Mouse (Mus musculus): Measurements from ENCODE around the gene Lyrm4. TPM values are rescaled to one million over a fixed set of nuclear protein-coding genes. Genes with fewer than 3 reads are reported as not detected.

Lyrm4 gene
- polyA plus RNA-seq, 1 experiment from 2014 or later = 46.4 TPM

GRCm38 (mm10) chr13:36111331-36111730 is 6.0 kb downstream of the Lyrm4 start:
- H3K9ac ChIP-seq (replicated peaks; ENCODE audit: low read depth, low read length) = no peak overlapping the region
- no peaks in the 10 kb centered on the region for H3K27me3 ChIP-seq (ENCODE audit: control insufficient read depth, insufficient read depth, low read length)
- WGBS = 94% methylated on average over 2 of the region's 2 CpGs
- H3K4me3 ChIP-seq (ENCODE audit: low read depth, low read length) = no peak overlapping the region
- no peak overlapping the region for H3K27ac ChIP-seq (ENCODE audit: low read depth, low read length)
- H3K4me1 ChIP-seq (ENCODE audit: control insufficient read depth, insufficient read depth, low read length) = no peaks in the 10 kb centered on the region; the same call in 1 of the 2 replicates
- no peaks in the 10 kb centered on the region for H3K9me3 ChIP-seq (ENCODE audit: control insufficient read depth, low read length)
- no peak for ATAC-seq (ENCODE audit: low read depth)
- H3K36me3 ChIP-seq (ENCODE audit: control insufficient read depth, insufficient read depth, low read length) = no peaks in the 10 kb centered on the region
- H3K4me2 ChIP-seq (ENCODE audit: low read depth, low read length) = no peak overlapping the region

DNA sequence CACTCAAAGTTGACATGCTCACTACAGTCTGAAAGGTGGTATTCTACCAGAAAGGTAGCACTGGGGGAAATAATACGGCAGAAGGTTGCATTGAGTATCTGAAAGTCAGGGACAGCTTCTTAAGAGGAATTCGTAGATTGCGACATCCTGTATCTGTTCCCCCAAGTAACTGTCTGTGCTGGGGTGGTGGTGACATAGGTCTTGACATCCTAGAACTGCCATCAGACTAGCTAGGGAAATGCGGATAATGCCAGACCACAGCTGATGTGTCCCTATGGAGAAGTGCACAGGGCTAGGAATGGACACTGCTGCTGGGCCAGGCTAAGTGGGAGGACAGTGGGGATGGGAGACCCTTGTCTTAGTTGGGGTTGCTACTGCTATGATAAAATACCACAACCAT is 8.8 kb downstream of the Lyrm4 start:
- H3K4me1 ChIP-seq (ENCODE audit: control insufficient read depth, insufficient read depth, low read length) = no peaks in the 10 kb centered on the region
- H3K27ac ChIP-seq (ENCODE audit: low read depth, low read length) = no peak overlapping the region
- no peak overlapping the region for H3K4me2 ChIP-seq (ENCODE audit: low read depth, low read length)
- H3K9me3 ChIP-seq (ENCODE audit: control insufficient read depth, low read length) = no peaks in the 10 kb centered on the region
- H3K27me3 ChIP-seq (ENCODE audit: control insufficient read depth, insufficient read depth, low read length) = no peaks in the 10 kb centered on the region
- H3K4me3 ChIP-seq (ENCODE audit: low read depth, low read length) = no peak overlapping the region
- no peak for ATAC-seq (ENCODE audit: low read depth)
- no peak overlapping the region for H3K9ac ChIP-seq (replicated peaks; ENCODE audit: low read depth, low read length)
- 96% methylated on average over 4 of the region's 4 CpGs for WGBS
- no peaks in the 10 kb centered on the region for H3K36me3 ChIP-seq (ENCODE audit: control insufficient read depth, insufficient read depth, low read length)

GRCm38 (mm10) chr13:36105591-36105990 is 11.7 kb downstream of the Lyrm4 start:
- H3K27me3 ChIP-seq (ENCODE audit: control insufficient read depth, insufficient read depth, low read length) = no peaks in the 10 kb centered on the region
- H3K36me3 ChIP-seq (ENCODE audit: control insufficient read depth, insufficient read depth, low read length) = no peaks in the 10 kb centered on the region
- no peak overlapping the region for H3K4me3 ChIP-seq (ENCODE audit: low read depth, low read length)
- 80% methylated on average over 6 of the region's 6 CpGs for WGBS
- no peak for ATAC-seq (ENCODE audit: low read depth)
- no peaks in the 10 kb centered on the region for H3K9me3 ChIP-seq (ENCODE audit: control insufficient read depth, low read length)
- H3K4me1 ChIP-seq (ENCODE audit: control insufficient read depth, insufficient read depth, low read length) = no peaks in the 10 kb centered on the region
- no peak overlapping the region for H3K27ac ChIP-seq (ENCODE audit: low read depth, low read length)
- H3K4me2 ChIP-seq (ENCODE audit: low read depth, low read length) = no peak overlapping the region
- H3K9ac ChIP-seq (replicated peaks; ENCODE audit: low read depth, low read length) = no peak overlapping the region

GRCm38 (mm10) chr13:36096684-36097383 is 20.5 kb downstream of the Lyrm4 start:
- ATAC-seq (ENCODE audit: low read depth) = no peak
- WGBS = 87% methylated on average over 5 of the region's 5 CpGs
- H3K4me2 ChIP-seq (ENCODE audit: low read depth, low read length) = no peak overlapping the region

DNA sequence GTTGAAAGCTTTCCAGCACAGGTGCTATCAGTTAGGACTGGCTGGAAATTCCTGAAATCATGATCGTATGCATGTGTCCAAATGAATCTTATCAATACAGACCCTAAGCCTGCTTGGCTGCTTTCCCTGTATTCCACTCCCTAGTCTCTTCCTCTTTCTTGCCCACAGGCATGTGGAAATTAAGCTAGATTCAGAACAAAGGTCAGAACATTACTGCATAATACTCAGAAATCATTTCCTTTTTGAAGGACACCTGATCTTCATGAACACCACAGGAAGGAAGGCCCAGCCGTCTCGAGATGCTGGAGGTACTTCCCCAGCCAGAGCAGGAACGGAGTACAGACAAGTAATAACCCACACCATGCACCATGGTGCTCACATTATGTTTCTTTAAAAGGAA is 29.2 kb downstream of the Lyrm4 start:
- Histone ChIP-seq H3K36me3 (ENCODE audit: control insufficient read depth, insufficient read depth, low read length) (no peaks in the 10 kb centered on the region), H3K9ac (replicated peaks; ENCODE audit: low read depth, low read length) (no peak overlapping the region), H3K27ac (ENCODE audit: low read depth, low read length) (no peak overlapping the region), H3K27me3 (ENCODE audit: control insufficient read depth, insufficient read depth, low read length) (no peaks in the 10 kb centered on the region), H3K4me3 (ENCODE audit: low read depth, low read length) (no peak overlapping the region), H3K9me3 (ENCODE audit: control insufficient read depth, low read length) (no peaks in the 10 kb centered on the region), H3K4me1 (ENCODE audit: control insufficient read depth, insufficient read depth, low read length) (no peaks in the 10 kb centered on the region), H3K4me2 (ENCODE audit: low read depth, low read length) (no peak overlapping the region)
- 86% methylated on average over 4 of the region's 4 CpGs for WGBS
- no peak for ATAC-seq (ENCODE audit: low read depth)

More at GRCm38 (mm10) chr13:36096684-36097383, 20.5 kb downstream of the Lyrm4 start:
- Histone ChIP-seq H3K4me3 (ENCODE audit: low read depth, low read length) (no peak overlapping the region), H3K4me1 (ENCODE audit: control insufficient read depth, insufficient read depth, low read length) (no peaks in the 10 kb centered on the region), H3K27me3 (ENCODE audit: control insufficient read depth, insufficient read depth, low read length) (no peaks in the 10 kb centered on the region), H3K9ac (replicated peaks; ENCODE audit: low read depth, low read length) (no peak overlapping the region), H3K36me3 (ENCODE audit: control insufficient read depth, insufficient read depth, low read length) (no peaks in the 10 kb centered on the region), H3K9me3 (ENCODE audit: control insufficient read depth, low read length) (no peaks in the 10 kb centered on the region), H3K27ac (ENCODE audit: low read depth, low read length) (no peak overlapping the region)

- no peaks in the 10 kb centered on the region for H3K36me3 ChIP-seq (ENCODE audit: control insufficient read depth, insufficient read depth, low read length)
- H3K4me1 ChIP-seq (ENCODE audit: control insufficient read depth, insufficient read depth, low read length) = no peaks in the 10 kb centered on the region
- H3K4me2 ChIP-seq (ENCODE audit: low read depth, low read length) = no peak overlapping the region
- 90% methylated on average over 2 of the region's 2 CpGs for WGBS
- H3K9ac ChIP-seq (replicated peaks; ENCODE audit: low read depth, low read length) = no peak overlapping the region
- H3K4me3 ChIP-seq (ENCODE audit: low read depth, low read length) = no peak overlapping the region
- no peak overlapping the region for H3K27ac ChIP-seq (ENCODE audit: low read depth, low read length)
- H3K9me3 ChIP-seq (ENCODE audit: control insufficient read depth, low read length) = no peaks in the 10 kb centered on the region
- ATAC-seq (ENCODE audit: low read depth) = no peak
- H3K27me3 ChIP-seq (ENCODE audit: control insufficient read depth, insufficient read depth, low read length) = no peaks in the 10 kb centered on the region
These were observed 29.9 kb downstream of the Lyrm4 start for GRCm38 (mm10) chr13:36087427-36087826.

GRCm38 (mm10) chr13:36086608-36087391 is 30.5 kb downstream of the Lyrm4 start:
- whole genome bisulfite sequencing = 89% methylated on average over 5 of the region's 5 CpGs
- H3K9ac ChIP-seq (replicated peaks; ENCODE audit: low read depth, low read length) = no peak overlapping the region
- no peaks in the 10 kb centered on the region for H3K4me1 ChIP-seq (ENCODE audit: control insufficient read depth, insufficient read depth, low read length)
- H3K36me3 ChIP-seq (ENCODE audit: control insufficient read depth, insufficient read depth, low read length) = no peaks in the 10 kb centered on the region
- no peaks in the 10 kb centered on the region for H3K27me3 ChIP-seq (ENCODE audit: control insufficient read depth, insufficient read depth, low read length)
- H3K27ac ChIP-seq (ENCODE audit: low read depth, low read length) = no peak overlapping the region
- no peak overlapping the region for H3K4me2 ChIP-seq (ENCODE audit: low read depth, low read length)
- ATAC-seq (ENCODE audit: low read depth) = no peak
- no peak overlapping the region for H3K4me3 ChIP-seq (ENCODE audit: low read depth, low read length)
- H3K9me3 ChIP-seq (ENCODE audit: control insufficient read depth, low read length) = no peaks in the 10 kb centered on the region

- no peak for ATAC-seq (ENCODE audit: low read depth)
- Histone ChIP-seq H3K4me2 (ENCODE audit: low read depth, low read length) (no peak overlapping the region), H3K27me3 (ENCODE audit: control insufficient read depth, insufficient read depth, low read length) (no peaks in the 10 kb centered on the region), H3K36me3 (ENCODE audit: control insufficient read depth, insufficient read depth, low read length) (no peaks in the 10 kb centered on the region), H3K9ac (replicated peaks; ENCODE audit: low read depth, low read length) (no peak overlapping the region), H3K4me1 (ENCODE audit: control insufficient read depth, insufficient read depth, low read length) (no peaks in the 10 kb centered on the region), H3K4me3 (ENCODE audit: low read depth, low read length) (no peak overlapping the region), H3K9me3 (ENCODE audit: control insufficient read depth, low read length) (no peaks in the 10 kb centered on the region), H3K27ac (ENCODE audit: low read depth, low read length) (no peak overlapping the region)
- 47% methylated on average over 3 of the region's 3 CpGs for WGBS
These were observed 31.4 kb downstream of the Lyrm4 start for GRCm38 (mm10) chr13:36085971-36086370.

DNA sequence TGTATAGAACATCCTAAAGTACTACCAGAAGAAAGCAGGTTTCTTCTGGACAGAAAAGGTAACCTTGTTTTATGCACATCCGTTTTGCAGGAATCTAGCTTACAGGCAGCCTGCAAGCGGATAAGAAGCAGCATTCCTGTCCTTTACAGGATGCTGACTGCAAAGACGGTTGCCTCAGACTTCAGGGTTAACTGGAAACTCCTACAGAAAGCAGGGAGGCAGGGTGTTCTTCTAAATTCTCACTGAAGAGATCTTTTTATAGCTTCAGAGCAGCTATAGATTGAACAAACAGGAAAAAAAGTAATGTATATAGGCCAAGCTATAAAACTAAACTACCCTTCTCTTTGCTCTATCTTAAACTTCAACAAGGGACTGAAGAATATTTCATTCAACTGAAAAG is 32.6 kb downstream of the Lyrm4 start:
- no peak overlapping the region for H3K4me3 ChIP-seq (ENCODE audit: low read depth, low read length)
- H3K4me1 ChIP-seq (ENCODE audit: control insufficient read depth, insufficient read depth, low read length) = no peaks in the 10 kb centered on the region
- WGBS = 93% methylated on average over 3 of the region's 3 CpGs
- no peak overlapping the region for H3K4me2 ChIP-seq (ENCODE audit: low read depth, low read length)
- no peaks in the 10 kb centered on the region for H3K27me3 ChIP-seq (ENCODE audit: control insufficient read depth, insufficient read depth, low read length)
- no peak overlapping the region for H3K9ac ChIP-seq (replicated peaks; ENCODE audit: low read depth, low read length)
- no peak overlapping the region for H3K27ac ChIP-seq (ENCODE audit: low read depth, low read length)
- no peaks in the 10 kb centered on the region for H3K36me3 ChIP-seq (ENCODE audit: control insufficient read depth, insufficient read depth, low read length)
- H3K9me3 ChIP-seq (ENCODE audit: control insufficient read depth, low read length) = no peaks in the 10 kb centered on the region
- ATAC-seq (ENCODE audit: low read depth) = no peak

Measured in neural tube, embryonic 14.5 days (tissue).